Mouse (Mus musculus) forebrain, postnatal 0 days (tissue): ENCODE data around the gene Cep170b. TPM values are rescaled to one million over a fixed set of nuclear protein-coding genes. Genes with fewer than 3 reads are reported as not detected.

Experiments used
- ATAC-seq: fragments of 200-750 bp; cut with Nextera tagmentation; 2 replicates; pipeline ENCODE4 v1.8.0; 2017; ENCODE audit warnings: mild to moderate bottlenecking, moderate library complexity
- DNase-seq: peaks from one replicate; pipeline ENCODE4 v3.0.0-alpha.2; 2015
- H3K27ac ChIP-seq: fragments of 300-500 bp; sonication (generic); 2 replicates; pipeline ENCODE4 v1.5.1; 2014; ENCODE audit warnings: low read depth, mild to moderate bottlenecking, antibody characterized with exemption, low read length, moderate library complexity, mixed read lengths
- H3K27me3 ChIP-seq: fragments of 300-500 bp; sonication (generic); 2 replicates; pipeline ENCODE4 v1.6.1; 2014; ENCODE audit warnings: mild to moderate bottlenecking, low read length, mixed read lengths; ENCODE audit not compliant: insufficient read depth
- H3K36me3 ChIP-seq: fragments of 300-500 bp; sonication (generic); 2 replicates; pipeline ENCODE4 v1.6.1; 2014; ENCODE audit warnings: mild to moderate bottlenecking, moderate library complexity; ENCODE audit not compliant: insufficient read depth
- H3K4me1 ChIP-seq: fragments of 300-500 bp; sonication (generic); 2 replicates; pipeline ENCODE4 v1.6.1; 2014; ENCODE audit warnings: antibody characterized with exemption; ENCODE audit not compliant: insufficient read depth
- H3K4me2 ChIP-seq: fragments of 300-500 bp; sonication (generic); 2 replicates; pipeline ENCODE4 v1.6.1; 2014; ENCODE audit warnings: low read depth, mild to moderate bottlenecking, moderate library complexity
- H3K4me3 ChIP-seq: fragments of 300-500 bp; sonication (generic); 2 replicates; pipeline ENCODE4 v1.5.1; 2014; ENCODE audit warnings: low read depth, low read length, mixed read lengths
- H3K9ac ChIP-seq: fragments of 300-500 bp; sonication (generic); 2 replicates; pipeline ENCODE4 v1.6.1; 2014; ENCODE audit warnings: mild to moderate bottlenecking
- H3K9me3 ChIP-seq: fragments of 300-500 bp; sonication (generic); 2 replicates; pipeline ENCODE4 v1.6.1; 2016; ENCODE audit warnings: low read length
- CTCF ChIP-seq: sonication (generic); IDR thresholded peaks from 2 replicates; pipeline ENCODE4 v1.5.1; 2016; ENCODE audit warnings: antibody characterized with exemption, control low read depth, low read depth
- WGBS: fragments of 180-500 bp; shearing (Covaris S2); extraction: QIAGEN DNeasy Blood & Tissue Kit; methylation state at CpG from one replicate; pipeline ENCODE4 v1.1.7; 2014; 5-methylcytosine and 5-hydroxymethylcytosine counted together
- polyA plus RNA-seq: library from polyadenylated mRNA; unstranded; fragments of >200 nt; fragmentation: Nextera tagmentation; extraction: Ambion mirVana; gene quantifications from 2 replicates; pipeline ENCODE4 v1.2.1, GENCODE M21; 2015
- total RNA-seq: library from RNA; depleted of rRNA; stranded (reverse); fragments of >200 nt; gene quantifications from 2 replicates; pipeline ENCODE4 v1.2.3, GENCODE M21; 2014

Gene Cep170b
- total and polyA plus RNA-seq, 2 experiments from 2014 or later, result 31.6 to 86.7 TPM

DNA sequence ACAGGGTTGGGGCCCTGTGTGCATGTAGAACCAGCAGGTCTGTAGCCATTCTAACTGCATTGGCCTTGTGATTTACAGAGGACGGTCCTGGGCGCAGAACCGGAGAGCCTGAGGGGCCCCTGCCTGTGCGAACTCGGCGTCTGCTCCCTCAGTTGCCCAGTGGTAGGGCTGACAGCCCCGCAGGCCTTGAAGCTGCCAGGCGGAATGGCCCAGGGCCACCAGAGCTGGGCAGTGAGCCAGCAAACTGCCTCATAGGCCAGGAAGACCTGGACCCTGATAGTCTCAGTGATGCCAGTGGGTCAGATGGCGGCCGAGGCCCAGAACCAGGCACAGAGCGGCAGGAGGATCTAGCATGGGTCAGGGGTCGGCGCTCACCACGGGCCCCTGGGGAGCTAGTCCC, 17.5 kb downstream of the Cep170b start:
- Histone ChIP-seq H3K4me2 (no peak overlapping the region), H3K9ac (no peak overlapping the region), H3K4me3 (no peak overlapping the region), H3K4me1 (0 out of 2 replicates have a peak, but pooled peaks cover under 1% of the 10 kb centered on the region), H3K9me3 (no peaks in the 10 kb centered on the region), H3K36me3 (peaks cover 85% of the 10 kb centered on the region), H3K27me3 (no peaks in the 10 kb centered on the region), H3K27ac (no peak overlapping the region)
- 77% methylated on average over 14 of the region's 14 CpGs for WGBS
- ATAC-seq (no peak; the same call in 1 of the 2 replicates), DNase-seq (no peak)
- TF ChIP-seq CTCF, result no peak

DNA sequence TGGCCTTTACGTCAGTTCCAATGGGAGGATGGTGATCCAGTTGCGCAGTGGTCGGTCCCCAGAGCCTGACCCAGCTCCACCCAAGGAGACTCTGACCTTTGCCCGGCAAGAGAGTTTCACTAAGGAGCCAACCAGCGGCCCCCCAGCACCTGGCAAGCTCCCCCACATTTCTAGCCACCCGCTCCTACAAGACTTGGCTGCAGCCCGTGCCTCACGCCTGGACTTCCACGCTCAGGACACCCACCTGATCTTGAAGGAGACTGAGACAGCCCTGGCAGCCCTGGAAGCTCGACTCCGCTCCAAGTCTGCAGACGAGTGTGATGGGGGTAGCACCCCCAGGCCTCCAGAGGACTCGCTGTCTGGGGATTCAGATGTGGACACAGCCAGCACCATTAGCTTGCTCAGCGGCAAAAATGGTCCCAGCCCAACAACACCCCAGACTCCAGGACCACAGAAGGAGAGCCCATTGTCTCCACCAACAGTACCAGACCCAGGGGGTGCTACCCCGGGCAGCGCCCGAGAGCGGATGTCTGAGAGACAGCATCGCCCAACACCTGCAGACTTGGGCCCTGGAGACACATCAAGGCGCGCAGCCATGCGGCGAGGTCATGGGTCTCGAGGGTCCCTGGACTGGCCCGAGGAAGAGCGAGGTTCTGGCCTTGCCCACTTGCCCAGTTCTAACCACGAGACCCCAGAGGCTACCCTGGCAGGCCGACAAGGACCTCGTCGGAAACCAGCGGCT, 18.2 kb downstream of the Cep170b start:
- Histone ChIP-seq H3K27ac (no peak overlapping the region), H3K4me1 (0 out of 2 replicates have a peak, but pooled peaks cover 4% of the 10 kb centered on the region), H3K27me3 (no peaks in the 10 kb centered on the region), H3K9me3 (no peaks in the 10 kb centered on the region), H3K36me3 (peaks cover 78% of the 10 kb centered on the region), H3K4me2 (no peak overlapping the region), H3K9ac (no peak overlapping the region), H3K4me3 (no peak overlapping the region)
- no peak for TF ChIP-seq CTCF
- ATAC-seq, result no peak
- WGBS, result 94% methylated on average over 31 of the region's 31 CpGs
- no peak for DNase-seq

DNA sequence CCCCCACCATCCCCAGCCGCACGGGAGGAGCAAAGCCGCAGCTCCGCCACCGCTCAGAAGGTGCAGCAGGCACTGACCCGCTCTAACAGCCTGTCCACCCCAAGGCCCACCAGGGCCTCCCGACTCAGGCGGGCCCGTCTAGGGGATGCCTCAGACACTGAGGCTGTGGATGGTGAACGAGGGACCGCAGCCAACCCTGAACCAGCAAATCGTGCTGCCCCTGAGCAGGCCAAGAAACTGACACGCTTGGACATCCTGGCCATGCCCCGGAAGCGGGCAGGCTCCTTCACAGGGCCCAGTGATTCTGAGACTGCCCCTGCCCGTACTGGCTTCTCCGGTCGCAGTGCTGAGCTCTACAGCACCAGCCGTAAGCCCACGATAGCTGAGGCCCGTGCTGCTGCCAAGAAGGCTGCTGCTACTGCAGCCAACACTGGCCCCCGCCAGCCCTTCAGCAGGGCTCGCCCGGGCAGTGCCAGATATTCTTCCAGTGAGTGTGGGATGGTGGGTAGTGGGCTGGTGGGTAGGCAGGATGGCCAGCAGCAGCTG, 18.8 kb downstream of the Cep170b start:
- Histone ChIP-seq H3K4me1 (0 out of 2 replicates have a peak, but pooled peaks cover 4% of the 10 kb centered on the region), H3K9ac (no peak overlapping the region), H3K4me3 (no peak overlapping the region), H3K4me2 (no peak overlapping the region), H3K27ac (no peak overlapping the region), H3K9me3 (no peaks in the 10 kb centered on the region), H3K27me3 (no peaks in the 10 kb centered on the region), H3K36me3 (peaks cover 78% of the 10 kb centered on the region)
- no peak for DNase-seq
- 0 out of 2 replicates have a peak, but pooled peaks have one; percentile 2 for ATAC-seq
- 85% methylated on average over 24 of the region's 24 CpGs for WGBS
- no peak for TF ChIP-seq CTCF

DNA sequence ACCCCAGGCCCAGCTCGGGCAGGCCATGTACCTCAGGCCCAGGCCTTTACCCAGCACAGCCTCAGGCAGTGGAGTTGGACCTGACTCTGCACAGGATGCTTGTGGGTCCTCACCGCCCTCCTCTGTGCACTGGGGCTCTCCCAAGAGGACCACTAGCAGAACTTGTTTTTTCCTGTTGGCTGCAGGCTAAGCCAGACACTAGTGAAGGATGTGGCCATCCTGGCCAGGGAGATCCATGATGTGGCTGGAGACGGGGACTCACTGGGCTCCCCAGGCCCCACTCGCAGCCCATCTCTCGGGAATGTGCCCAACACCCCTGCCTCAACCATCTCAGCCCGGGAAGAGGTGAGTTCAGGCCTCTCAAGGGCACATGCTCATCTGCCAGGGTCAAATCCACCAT, 22.5 kb downstream of the Cep170b start:
- H3K27ac ChIP-seq, result peak overlapping the region; percentile 57

DNA sequence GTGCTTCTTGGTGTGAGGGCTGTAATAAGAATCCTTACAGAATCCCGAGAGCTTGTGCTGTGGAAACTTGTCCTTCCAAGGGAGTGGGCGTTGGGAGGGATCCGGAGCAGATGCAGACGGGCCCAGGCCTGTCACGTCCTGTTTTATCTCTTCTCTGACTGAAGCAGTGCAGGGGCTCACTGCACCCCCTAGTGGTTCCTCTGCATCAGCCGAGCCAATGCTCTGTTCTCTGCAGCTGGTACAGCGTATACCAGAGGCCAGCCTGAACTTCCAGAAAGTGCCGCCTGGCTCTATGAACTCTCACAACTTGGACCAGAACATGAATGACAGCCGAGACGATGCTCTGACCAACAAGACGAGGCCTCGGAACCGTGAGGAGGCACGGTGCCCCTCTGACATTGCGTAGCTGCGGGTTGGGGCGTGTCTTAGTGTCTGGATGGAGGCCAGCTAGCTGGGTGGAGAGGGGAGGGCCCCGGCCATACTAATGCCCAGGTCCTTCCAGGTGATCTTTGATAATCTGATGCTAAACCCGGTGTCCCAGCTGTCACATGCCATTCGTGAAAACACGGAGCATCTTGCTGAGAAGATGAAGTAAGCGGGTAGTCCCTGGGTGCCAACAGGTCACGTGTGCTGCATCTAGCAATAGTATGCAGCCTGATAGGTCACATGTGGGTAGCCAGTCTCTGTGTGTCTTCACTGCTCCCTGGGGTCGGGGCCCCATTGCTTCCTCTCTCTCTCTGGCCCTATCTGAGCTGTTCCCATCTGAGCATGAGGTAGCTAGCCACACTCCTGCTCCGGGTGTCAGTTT, 23.1 kb downstream of the Cep170b start:
- H3K27me3 ChIP-seq, result no peaks in the 10 kb centered on the region
- H3K36me3 ChIP-seq, result peaks cover 54% of the 10 kb centered on the region
- peaks cover 4% of the 10 kb centered on the region; the same call in 1 of the 2 replicates for H3K4me1 ChIP-seq
- H3K9ac ChIP-seq, result peak overlapping the region; percentile 29; the same call in 1 of the 2 replicates
- peak overlapping the region; percentile 57 for H3K27ac ChIP-seq
- H3K9me3 ChIP-seq, result no peaks in the 10 kb centered on the region
- peak; percentile 92 for TF ChIP-seq CTCF
- no peak overlapping the region for H3K4me3 ChIP-seq
- peak; percentile 82 for DNase-seq
- 53% methylated on average over 25 of the region's 25 CpGs for WGBS
- peak; percentile 89 for ATAC-seq
- H3K4me2 ChIP-seq, result no peak overlapping the region

More for the DNA sequence above, 22.5 kb downstream of the Cep170b start:
- TF ChIP-seq CTCF, result no peak
- ATAC-seq (peak; percentile 3; the same call in 1 of the 2 replicates), DNase-seq (no peak)
- H3K4me1 ChIP-seq, result peaks cover 4% of the 10 kb centered on the region; the same call in 1 of the 2 replicates
- no peaks in the 10 kb centered on the region for H3K9me3 ChIP-seq
- H3K9ac ChIP-seq, result peak overlapping the region; percentile 29; the same call in 1 of the 2 replicates
- H3K4me2 ChIP-seq, result no peak overlapping the region
- H3K36me3 ChIP-seq, result peaks cover 60% of the 10 kb centered on the region
- H3K4me3 ChIP-seq, result no peak overlapping the region
- WGBS, result 76% methylated on average over 6 of the region's 6 CpGs
- no peaks in the 10 kb centered on the region for H3K27me3 ChIP-seq

DNA sequence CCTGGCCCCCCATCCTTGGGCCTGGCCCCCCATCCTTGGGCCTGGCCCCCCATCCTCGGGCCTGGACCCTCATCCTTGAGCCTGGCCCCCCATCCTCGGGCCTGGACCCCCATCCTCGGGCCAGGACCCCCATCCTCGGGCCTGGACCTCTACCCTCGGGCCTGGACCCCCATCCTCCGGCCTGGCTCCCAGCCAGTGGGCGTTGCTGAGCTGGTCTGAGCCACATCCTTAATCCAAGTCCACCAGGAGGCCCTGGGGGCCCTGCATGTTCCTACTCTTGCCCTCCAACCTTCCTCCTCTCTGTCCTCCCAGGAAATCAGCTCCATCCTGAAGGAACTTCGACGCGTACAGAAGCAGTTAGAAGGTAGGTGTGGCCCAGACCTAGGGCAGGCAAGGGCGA, 24.0 kb downstream of the Cep170b start:
- no peaks in the 10 kb centered on the region for H3K9me3 ChIP-seq
- H3K27me3 ChIP-seq, result no peaks in the 10 kb centered on the region
- peak overlapping the region; percentile 14; the same call in 1 of the 2 replicates for H3K9ac ChIP-seq
- DNase-seq, result no peak
- no peak overlapping the region for H3K4me2 ChIP-seq
- WGBS, result 81% methylated on average over 11 of the region's 11 CpGs
- no peak for TF ChIP-seq CTCF
- H3K36me3 ChIP-seq, result peaks cover 46% of the 10 kb centered on the region
- peaks cover 4% of the 10 kb centered on the region; the same call in 1 of the 2 replicates for H3K4me1 ChIP-seq
- H3K4me3 ChIP-seq, result no peak overlapping the region
- no peak for ATAC-seq
- H3K27ac ChIP-seq, result no peak overlapping the region
